Mouse (Mus musculus): Measurements from ENCODE around the gene Ang5.
A peak's percentile ranks its signal among the peaks of the same experiment; 100 is the strongest.
"Not testable (repeated sequence)": the region's sequence is repeated elsewhere in the genome, so short reads cannot be mapped to it uniquely, and the experiment has no call there.

The Ang5 gene

DNA sequence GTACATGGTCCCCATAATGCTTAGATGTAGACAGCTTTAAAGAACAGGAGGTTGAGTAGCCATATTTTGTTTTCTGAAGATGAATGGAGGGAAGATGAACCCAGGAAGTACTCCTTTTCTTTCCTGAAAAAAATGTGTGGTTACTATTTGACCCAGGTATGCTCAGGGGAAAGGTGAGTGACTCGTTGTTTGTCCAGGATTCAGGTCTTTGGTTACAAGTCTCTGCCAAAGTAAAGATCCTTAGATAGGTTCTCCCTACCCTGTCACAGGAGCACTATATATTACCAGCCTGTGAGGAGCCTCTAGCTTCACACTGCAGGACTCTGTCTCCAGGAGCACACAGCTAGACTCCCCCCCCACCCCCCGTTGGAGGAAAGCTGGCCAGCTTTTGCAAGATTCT, at the start of gene Ang5:
TSS of gene Ang5 (plus strand) at position 301 of the 400 bp plus-strand sequence.
- not testable (repeated sequence) for DNase-seq (ENCODE audit: low read depth, low spot score)

DNA sequence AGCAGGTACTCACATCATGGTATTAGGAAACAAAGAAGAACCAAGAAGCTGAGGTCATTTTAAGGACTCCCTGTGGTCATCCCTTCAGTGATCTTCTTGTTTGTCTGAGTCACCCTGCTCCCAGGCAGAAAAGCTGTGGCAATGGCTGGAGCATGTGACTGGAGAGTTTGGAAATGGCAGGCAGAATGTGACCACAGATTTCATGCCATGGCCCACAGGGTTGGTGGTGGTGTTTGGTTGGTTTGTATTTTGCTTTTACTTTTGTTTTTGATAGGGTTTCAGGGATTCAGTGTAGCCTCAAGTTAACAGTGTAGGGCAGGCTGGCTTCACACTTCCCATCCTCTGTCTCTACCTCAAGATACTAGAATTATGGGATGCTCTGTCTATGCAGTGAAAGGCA, 38.7 kb upstream of the Ang5 start:
- DNase-seq (ENCODE audit: low read depth, low spot score) = not testable (repeated sequence)

DNA sequence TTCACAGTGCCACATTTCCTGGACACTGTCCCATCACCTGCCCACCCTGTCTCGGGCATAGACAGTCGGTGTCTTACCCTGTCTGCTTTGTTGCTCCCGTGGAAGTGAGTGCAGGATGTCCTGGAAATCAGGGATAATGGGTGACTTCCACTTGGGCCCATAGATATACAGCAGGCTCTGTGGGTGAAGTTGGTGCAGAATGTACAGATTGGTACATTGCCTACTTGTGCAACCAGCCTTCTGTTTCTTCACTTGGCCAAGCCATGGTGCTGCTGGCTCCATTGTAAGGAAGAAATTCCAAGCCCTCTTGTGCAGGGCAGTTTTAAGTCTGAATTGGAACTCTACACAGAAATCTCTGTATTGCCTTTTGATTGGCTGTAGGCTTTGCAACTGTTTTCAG, 33.4 kb upstream of the Ang5 start, which contains the start of gene Ear10:
TSS of gene Ear10 (minus strand) at position 101 of the 400 bp plus-strand sequence.
- DNase-seq (ENCODE audit: low read depth, low spot score) = not testable (repeated sequence)

GRCm38 (mm10) chr14:43924688-43925403, 32.0 kb upstream of the Ang5 start, which contains the start of gene Gm8113:
Gene Gm8113 (plus strand): TSS chr14:43925390.
- peak; percentile 78 for DNase-seq (ENCODE audit: low read depth, low spot score)

GRCm38 (mm10) chr14:43925404-43925950, 31.4 kb upstream of the Ang5 start:
- peak; percentile 60 for DNase-seq (ENCODE audit: low read depth, low spot score)

DNA sequence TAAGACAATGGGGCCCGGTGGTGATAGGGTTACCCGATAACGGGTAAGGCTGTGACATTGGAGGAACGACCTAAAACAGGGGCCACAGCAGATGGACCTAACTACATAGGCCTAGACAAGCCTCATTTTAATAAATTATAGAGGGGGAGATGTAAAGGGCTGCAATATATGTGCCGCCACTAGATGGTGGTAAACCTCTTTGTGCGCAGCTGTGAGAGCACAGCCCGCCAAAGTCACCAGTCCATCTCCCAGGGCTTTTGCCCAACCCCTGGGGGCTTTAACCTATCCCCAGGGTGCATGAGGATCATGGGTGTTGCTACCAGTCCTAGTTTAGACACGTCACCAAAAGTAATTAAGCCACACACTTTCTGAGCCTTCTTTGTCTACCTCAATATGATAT, 23.9 kb upstream of the Ang5 start:
- DNase-seq (ENCODE audit: low read depth, low spot score) = peak; percentile 50

GRCm38 (mm10) chr14:43933399-43933798, 23.5 kb upstream of the Ang5 start:
- DNase-seq (ENCODE audit: low read depth, low spot score) = not testable (repeated sequence)

GRCm38 (mm10) chr14:43953382-43953781, 3.5 kb upstream of the Ang5 start:
- not testable (repeated sequence) for DNase-seq (ENCODE audit: low read depth, low spot score)

DNA sequence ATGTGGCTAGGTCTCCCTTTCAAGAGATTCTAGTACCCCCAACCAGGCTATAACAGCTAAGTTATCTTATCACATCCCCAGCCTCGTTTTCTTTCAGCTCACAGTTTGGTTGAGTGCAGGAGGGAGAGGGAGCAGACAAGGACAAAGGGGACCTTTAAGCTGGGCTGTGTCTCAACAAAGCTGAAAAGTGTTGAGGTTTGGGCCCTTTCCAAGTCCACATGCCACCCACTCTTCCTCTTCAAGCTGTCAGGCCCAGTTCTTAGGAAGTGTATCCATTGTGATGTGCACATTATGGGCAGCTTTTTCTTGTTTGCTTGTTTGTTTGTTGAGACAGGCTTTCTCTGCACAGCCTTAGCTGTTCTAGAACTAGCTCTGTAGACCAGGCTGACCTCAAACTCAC, 1.8 kb upstream of the Ang5 start:
- DNase-seq (ENCODE audit: low read depth, low spot score) = not testable (repeated sequence)

DNA sequence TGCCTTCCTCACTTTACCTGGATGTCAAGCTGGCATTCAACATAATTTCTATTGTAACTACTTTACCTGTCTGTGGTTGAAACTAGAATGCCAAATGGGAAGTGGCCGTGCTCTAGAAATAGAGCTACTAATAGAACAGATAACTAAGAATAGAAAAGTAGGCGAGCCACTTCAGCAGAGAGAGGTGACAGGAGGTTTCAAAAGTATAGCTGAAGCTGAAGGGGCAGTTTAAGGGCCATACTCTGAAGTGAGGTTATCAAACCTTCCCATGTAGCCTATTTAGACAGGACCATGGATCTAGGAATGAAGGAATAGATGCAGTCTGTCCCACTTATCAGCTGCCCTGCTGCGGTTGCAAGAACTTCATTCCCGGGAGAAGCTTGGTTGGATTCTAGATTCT, 26.6 kb downstream of the Ang5 start:
- no peak for DNase-seq (ENCODE audit: low read depth, low spot score)

DNA sequence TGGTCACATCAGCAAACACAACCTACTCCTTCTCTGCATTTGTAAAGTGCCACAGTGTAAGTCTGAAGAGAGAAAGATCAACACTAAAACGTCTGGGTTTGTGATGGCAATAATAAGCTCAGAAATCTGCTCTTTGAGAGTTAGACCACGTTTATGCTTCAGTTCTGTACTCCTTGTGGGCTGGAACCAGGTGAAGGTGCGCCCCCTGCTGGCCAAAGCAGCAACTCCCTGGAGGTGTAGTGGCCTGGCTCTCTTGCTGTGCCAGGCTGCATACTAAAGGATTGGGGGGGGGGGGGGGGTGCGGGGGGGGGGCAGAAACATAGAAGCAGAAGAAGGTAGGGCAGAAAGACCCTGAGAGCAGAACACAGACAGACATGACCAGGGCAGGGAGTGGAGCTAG, 27.0 kb downstream of the Ang5 start:
- peak; percentile 41 for DNase-seq (ENCODE audit: low read depth, low spot score)

DNA sequence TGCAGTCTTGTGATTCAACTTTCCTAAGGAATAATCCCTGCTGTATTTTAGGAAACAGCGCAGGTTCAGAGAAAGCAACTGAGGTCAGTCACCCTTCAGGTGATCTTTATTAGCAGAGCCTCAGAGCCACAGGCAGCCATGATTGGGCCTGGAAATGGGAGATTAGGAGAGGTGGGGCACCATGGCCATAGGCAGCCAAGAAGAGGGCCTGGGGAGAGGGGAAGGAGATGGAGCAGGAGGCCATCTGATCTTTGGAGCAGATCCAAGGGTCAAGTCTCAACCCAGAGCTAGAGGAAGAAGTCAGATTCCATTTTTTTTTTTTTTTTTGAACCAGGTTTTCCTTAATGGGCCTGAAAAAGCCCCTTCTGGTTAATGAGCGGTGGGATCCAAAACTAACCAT, 29.3 kb downstream of the Ang5 start:
- no peak for DNase-seq (ENCODE audit: low read depth, low spot score)

DNA sequence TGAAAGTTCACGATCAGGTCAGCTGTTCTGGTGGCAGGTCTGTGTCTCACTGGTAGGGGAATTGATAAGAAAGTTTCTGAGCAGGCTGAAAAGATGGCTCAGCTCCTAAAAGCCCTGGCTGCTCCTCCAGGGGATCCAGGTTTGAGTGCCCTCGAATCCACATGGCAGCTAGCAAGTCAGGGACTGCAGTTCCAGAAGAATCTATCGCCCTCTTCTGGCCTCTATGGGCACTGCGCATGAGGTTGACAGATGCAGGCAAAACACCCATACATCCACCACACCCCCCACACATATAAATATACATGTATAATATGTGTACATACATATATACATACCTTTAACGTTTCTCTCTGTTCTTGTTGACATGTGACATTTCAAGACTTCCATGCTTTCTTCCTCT, 30.5 kb downstream of the Ang5 start:
- DNase-seq (ENCODE audit: low read depth, low spot score) = peak; percentile 69

DNA sequence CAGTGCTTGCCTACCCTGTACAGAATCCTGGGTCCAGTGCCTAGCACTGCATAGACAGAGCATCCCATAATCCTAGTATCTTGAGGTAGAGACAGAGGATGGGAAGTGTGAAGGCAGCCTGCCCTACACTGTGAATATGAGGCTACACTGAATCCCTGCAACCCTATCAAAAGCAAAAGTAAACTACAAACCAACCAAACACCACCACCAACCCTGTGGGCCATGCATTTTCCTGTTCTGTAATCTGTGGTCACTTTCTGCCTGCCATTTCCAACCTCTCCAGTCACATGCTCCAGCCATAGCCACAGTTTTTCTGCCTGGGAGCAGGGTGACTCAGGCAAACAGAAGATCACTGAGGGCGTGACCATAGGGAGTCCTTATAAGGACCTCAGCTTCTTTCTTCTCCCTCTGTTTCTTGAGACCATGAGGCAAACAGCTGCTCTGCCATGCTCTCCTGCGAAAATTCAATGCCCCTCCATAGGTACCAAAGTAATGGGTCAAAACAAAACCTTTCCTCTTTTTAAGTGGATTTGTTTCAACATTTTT, 41.7 kb downstream of the Ang5 start:
- not testable (repeated sequence) for DNase-seq (ENCODE audit: low read depth, low spot score)

- no peak for DNase-seq (ENCODE audit: low read depth, low spot score)
These were observed 44.7 kb downstream of the Ang5 start for GRCm38 (mm10) chr14:44001600-44001999.

DNA sequence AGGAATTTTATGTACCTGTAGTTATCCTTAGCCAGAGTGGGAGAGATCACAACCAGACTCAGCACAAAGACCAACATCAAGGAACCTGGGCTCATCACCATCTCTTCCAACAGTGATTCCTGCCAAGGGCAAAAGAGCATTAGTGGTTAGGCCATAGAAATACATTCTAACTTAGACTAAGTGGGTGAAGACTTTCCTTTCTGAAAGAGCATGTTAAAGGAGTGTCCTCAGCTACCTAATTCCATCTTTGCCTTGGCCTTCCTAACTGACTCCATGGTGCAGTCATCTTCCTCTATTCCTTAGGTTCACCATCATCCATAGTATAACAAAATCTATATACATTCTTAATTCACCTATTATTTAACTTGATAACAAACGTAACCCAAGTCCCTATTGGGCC, 45.3 kb downstream of the Ang5 start, which contains the start of gene Ang6:
TSS of gene Ang6 (minus strand) at position 101 of the 400 bp plus-strand sequence.
- DNase-seq (ENCODE audit: low read depth, low spot score) = no peak

DNA sequence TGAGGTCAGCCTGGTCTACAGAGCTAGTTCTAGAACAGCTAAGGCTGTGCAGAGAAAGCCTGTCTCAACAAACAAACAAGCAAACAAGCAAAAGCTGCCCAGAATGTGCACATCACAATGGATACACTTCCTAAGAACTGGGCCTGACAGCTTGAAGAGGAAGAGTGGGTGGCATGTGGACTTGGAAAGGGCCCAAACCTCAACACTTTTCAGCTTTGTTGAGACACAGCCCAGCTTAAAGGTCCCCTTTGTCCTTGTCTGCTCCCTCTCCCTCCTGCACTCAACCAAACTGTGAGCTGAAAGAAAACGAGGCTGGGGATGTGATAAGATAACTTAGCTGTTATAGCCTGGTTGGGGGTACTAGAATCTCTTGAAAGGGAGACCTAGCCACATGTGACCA, 51.2 kb downstream of the Ang5 start:
- DNase-seq (ENCODE audit: low read depth, low spot score) = not testable (repeated sequence)

DNA sequence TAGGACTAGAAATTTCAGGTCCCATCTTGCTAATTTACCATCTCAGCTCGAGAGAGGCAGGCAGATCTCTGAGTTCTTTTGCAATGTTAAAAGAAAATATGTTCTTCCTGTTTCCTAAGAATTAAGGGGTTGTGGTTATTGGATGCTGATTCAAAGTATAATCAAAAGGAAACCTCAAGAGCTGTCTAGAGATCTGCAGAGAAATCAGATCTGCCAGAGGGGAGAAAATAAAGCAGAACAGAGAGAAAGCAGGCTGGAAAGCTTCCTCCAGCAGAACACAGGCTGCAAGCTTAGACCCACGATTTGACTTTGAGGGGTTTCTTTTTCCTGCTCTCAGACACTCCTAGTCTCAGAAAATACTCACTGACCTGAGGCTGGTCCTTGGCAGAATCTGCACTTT, 52.8 kb downstream of the Ang5 start:
- DNase-seq (ENCODE audit: low read depth, low spot score) = not testable (repeated sequence)
